Mouse (Mus musculus): ENCODE measurements around the gene Prdx2.
A peak's percentile ranks its signal among the peaks of the same experiment; 100 is the strongest.

Prdx2 gene

DNA sequence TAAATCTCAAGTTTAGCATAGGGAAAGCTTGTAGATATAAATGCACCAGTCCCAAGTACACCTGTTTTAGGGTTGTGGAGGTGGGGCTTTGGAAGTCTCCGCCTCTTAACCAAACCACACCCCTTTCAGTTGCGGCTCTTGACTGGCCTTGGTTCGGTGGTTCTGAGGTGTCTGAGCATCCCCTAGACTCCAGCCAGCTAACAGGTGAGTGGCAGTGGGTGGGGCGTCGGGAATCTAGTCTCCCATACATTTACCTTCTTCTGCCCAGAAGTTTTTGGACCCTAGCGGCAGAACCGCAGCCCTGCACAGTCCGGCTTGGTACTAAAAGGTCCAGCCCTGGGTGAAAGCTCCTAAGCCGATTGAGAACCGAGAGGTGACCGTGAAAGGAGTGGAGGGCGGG lies 19.6 kb upstream of the Prdx2 start:
- no peak for DNase-seq

GRCm38 (mm10) chr8:84952612-84953255 lies 16.7 kb upstream of the Prdx2 start:
- peak; percentile 80 to 82 for DNase-seq

DNA sequence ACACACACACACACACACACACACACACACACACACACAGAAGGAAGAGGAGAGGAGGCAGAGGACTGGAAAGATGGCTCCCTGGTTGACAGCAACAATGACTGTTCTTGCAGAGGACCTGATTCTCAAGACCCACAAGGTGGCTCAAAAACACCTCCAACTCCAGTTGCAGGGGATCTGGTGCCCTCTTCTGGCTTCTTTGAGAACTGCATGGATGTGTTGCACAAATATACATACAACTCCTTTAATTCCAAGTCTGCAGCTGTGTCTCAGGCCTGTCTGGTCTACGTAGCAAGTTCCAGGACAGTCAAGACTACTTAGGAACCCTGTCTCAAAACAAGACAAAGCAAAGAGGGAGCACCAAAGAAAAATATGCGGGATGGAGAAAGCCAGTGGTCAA lies 12.6 kb upstream of the Prdx2 start:
- DNase-seq, result peak; percentile 52 to 67

GRCm38 (mm10) chr8:84959811-84960210 lies 9.6 kb upstream of the Prdx2 start:
- DNase-seq, result no peak

GRCm38 (mm10) chr8:84963952-84964351 lies 5.4 kb upstream of the Prdx2 start:
- no peak for DNase-seq

- DNase-seq, result peak; percentile 95 to 97
Observed at GRCm38 (mm10) chr8:84965731-84966291, 3.6 kb upstream of the Prdx2 start.

DNA sequence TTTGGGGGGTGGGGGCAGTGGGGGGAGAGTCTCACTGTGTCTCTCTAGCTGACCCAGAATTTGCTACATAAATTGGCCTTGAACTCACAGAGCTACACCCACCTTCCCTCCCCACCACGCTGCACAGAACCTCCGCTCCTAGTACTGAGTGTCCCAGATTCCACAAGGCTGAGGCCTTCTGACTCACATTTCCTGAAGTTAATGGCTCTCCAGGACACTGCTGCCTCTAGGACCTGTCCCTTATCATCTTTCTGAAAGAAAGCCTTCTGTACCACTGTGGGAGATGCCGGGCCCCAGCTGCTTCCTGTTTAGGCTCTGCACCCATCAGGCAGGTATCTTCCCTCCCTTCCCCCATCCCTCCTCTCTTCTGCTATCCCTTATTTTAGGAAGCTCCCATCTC lies 2.8 kb upstream of the Prdx2 start:
- DNase-seq, result no peak

DNA sequence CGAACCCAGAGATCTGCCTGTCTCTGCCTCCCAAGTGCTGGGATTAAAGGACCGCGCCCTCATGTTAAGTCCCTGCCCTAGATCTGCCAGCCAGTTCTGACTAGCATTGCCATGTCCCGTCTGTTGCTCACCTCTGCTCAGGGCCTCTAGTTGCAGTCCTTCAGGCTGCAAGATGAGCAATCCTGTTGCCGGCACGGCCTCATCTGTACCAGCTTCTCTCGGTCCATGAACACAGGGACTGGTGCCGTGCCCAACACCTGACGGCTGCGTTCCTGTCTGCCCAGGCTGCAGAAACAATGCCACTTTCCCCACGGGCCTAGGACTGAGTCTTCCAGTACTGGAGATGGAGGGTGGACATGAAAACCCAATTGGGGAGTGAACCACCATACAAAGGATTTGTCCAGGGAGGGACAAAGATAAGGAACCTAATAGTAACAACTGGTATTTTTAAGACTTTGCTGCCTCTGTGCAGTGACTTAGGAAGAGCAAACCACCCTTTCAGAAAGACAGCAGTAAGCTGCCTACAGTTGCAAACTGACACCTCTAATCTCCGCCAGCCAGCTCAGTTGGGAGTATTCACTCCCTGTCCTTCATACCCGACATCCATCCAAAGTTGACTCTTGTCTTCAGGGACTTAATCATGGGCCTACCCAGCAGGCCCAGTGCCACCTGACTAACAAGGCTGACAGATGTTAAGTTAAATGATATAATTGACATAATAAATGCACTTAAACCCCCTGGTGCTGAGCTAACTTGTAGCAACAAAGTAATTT lies 1.7 kb upstream of the Prdx2 start:
- no peak for DNase-seq

- no peak for DNase-seq
Observed at GRCm38 (mm10) chr8:84968650-84969049, 737 bp upstream of the Prdx2 start.

DNA sequence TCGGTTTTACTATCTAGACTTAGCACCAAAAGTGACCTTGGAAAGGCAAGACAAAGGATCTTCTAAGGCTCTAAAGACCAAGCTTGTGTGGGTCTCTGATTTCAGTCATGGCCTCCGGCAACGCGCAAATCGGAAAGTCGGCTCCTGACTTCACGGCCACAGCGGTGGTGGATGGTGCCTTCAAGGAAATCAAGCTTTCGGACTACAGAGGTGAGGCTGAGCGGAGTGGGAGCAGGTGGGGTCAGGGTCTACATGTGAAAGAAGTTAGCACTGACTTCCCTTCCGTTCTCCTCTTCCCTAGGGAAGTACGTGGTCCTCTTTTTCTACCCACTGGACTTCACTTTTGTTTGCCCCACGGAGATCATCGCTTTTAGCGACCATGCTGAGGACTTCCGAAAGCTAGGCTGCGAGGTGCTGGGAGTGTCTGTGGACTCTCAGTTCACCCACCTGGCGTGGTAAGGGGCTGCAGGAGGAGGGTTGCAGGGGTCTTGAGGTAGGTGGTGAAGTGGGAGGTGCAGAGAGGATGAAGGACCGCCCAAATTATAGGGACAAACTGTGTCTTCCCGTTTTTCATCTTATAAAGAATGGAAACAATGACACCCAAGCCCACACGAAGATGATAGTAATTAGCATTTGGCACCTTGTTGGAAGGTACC lies 876 bp downstream of the Prdx2 start:
- DNase-seq, result no peak

- DNase-seq, result no peak
Observed at GRCm38 (mm10) chr8:84970913-84971312, 1.5 kb downstream of the Prdx2 start.

DNA sequence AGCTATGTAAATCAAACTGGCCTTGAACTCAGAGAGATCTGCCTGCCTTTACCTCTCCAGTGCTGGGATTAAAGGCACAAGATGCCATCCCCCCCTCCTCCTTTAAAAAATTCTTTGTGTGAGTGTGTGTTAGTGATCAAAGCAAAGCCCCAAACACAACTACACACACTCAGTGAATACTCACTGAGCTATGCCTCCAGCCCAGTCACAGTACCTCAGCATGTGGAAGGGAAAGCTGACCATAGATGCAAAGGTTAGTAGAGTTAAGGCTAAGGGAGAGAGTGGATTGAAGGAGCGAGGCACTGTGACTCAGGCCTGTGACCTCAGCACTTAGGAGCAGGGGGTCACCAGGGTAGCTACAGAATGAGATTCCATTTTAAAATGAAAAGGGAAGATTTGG lies 3.7 kb downstream of the Prdx2 start:
- DNase-seq, result no peak

GRCm38 (mm10) chr8:84973803-84974542 lies 4.6 kb downstream of the Prdx2 start:
- DNase-seq, result peak; percentile 66 to 72

DNA sequence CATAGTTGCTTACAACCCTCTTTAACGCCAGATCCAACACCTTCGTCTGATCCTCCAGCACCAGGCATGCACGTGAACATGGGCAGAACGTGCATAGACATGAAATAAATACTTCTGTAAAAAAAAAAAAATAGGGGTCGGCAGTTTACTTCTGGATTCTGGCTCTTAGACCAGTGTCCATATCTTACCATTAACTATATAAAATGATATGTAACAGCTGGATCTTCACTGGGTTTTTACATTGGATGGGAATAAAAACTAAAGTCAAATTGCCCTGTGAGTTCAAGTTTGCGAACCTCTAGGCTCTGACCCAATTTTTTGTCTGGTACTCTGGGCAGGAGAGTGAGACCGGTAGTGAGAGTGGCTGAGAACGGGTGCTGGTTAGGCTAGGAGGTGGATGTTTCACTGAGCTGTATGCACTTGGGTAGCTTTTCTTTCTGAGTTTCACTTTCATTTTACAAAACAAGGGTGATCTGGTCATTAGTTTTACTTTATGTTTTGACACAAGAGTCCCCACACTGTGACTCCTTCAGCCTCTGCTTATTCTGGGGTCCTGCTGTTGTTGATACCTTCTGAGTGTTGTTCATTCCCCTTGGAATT lies 5.3 kb downstream of the Prdx2 start:
- DNase-seq, result no peak

- peak; percentile 79 to 83 for DNase-seq
Observed at GRCm38 (mm10) chr8:84975434-84975833, 6.0 kb downstream of the Prdx2 start.

DNA sequence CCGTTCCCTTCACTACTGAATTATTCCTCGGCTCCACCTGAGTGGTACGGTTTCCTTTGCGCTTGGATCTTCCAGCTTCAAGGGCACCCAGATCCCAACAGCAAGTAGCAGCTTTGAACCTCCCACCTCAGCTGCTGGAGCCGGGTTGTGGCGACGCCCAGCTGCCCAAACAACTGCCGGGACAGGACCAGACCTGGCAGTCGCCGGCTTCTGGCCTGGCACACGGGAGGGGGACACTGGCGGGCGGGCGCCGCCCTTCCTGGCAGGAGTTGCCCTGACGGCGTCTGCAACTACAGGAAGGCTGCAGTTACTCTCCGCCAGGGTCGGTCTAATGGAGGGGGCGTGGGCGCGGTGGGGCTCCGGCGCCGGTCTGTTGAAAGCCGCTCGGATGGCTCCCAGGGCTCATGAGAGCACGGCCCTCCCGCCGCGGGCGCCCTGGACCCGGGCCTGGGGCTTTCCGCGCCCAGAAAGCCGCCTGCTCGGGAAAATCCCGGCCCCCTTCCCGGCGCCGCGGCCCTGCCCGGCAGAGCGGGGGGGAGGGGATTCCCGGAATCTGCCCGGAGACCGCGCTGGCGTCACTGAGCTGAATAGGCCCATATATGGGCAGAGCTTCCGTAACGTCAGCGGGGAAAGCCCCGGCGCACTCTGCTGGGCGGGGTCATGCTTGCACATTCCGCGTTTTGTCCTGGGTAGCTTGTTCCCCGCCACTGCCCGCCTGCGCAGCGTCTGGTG lies 6.8 kb downstream of the Prdx2 start:
- peak; percentile 97 to 98 for DNase-seq

- no peak for DNase-seq
Observed at GRCm38 (mm10) chr8:84976763-84977434, 7.5 kb downstream of the Prdx2 start.

DNA sequence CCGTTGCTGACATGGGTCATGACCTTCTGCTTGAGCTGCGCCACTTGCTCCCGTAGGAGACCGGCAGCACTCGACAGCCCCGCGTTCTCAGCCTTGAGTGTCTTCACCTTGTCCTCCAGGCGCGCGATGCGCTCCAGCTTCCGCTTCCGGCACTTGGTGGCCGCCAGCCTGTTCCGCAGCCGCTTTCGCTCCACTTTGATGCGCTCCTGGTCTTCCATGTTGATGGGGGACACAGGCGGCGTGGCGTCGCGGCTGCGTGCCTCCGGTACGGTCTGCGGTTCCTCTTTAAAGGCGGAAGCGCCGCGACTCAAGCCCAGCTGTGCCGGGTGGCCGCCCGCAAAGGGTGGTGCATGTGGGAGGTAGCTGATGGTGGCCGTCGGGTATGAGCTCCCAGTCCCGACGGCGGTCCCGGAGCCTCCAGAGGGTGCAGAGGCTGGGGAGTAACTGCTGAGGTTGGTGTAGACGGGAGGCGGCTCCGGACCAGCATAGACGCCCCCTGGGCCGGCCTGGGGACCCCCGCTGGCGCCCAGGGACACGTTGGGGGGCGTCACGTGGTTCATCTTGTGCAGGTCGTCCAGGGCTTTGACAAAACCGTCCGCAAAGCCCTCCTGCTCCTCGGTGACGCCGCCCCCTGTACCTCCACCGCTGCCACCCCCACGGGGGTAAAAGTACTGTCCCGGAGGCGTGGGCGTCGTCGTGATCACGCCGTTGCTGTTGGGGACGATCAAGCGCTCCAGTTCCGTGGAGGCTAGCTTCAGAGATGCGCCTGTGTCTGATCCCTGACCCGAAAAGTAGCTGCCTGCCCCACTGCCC lies 8.3 kb downstream of the Prdx2 start:
- DNase-seq, result peak; percentile 72 to 81

- DNase-seq, result peak; percentile 98
Observed at GRCm38 (mm10) chr8:84978248-84978940, 9.0 kb downstream of the Prdx2 start, which contains the start of gene Junb. Gene Junb (minus strand): TSS chr8:84978718.

Data from lung, adult 18-20 months (tissue).